Mouse (Mus musculus) CH12.LX (cell line): ENCODE data around the gene Casz1. TPM values are rescaled to one million over a fixed set of nuclear protein-coding genes. Genes with fewer than 3 reads are reported as not detected.

Experiments
- DNase-seq: peaks from one replicate; pipeline ENCODE4 v3.0.0-alpha.2; 2013; ENCODE audit errors: extremely low read depth
- H3K27ac ChIP-seq: 2 replicates; pipeline ENCODE4 v1.5.1; 2012; ENCODE audit warnings: low read depth, mild to moderate bottlenecking, control low read depth, moderate library complexity; ENCODE audit not compliant: insufficient read depth
- H3K27me3 ChIP-seq: replicated peaks from 2 replicates; pipeline ENCODE3; 2012; ENCODE audit warnings: inconsistent platforms
- H3K36me3 ChIP-seq, 2 experiments: replicated peaks in 1 of 2; 2 replicates each; pipeline versions ENCODE3 to v1.6.1; 2012; ENCODE audit warnings: inconsistent platforms in 1 of 2, low read length in 1 of 2, mild to moderate bottlenecking in 1 of 2, mixed read lengths in 1 of 2, moderate library complexity in 1 of 2; ENCODE audit not compliant: control insufficient read depth in 1 of 2, insufficient read depth in 1 of 2
- H3K4me1 ChIP-seq, 2 experiments: 2 replicates each; pipeline ENCODE4 v1.6.1; 2012; ENCODE audit warnings: inconsistent platforms in 1 of 2, moderate library complexity in 1 of 2; ENCODE audit not compliant: insufficient read depth in 2 of 2, control insufficient read depth in 1 of 2
- H3K4me2 ChIP-seq: 2 replicates; pipeline ENCODE4 v1.6.1; 2012; ENCODE audit warnings: low read depth, mild to moderate bottlenecking, control low read depth; ENCODE audit not compliant: poor library complexity, insufficient read depth, severe bottlenecking
- H3K4me3 ChIP-seq, 3 experiments: fragments of 150-350 bp in 1 of 3; sonication (generic) in 1 of 3; replicated peaks in 1 of 3; 2 replicates each; pipeline versions ENCODE3 to v1.5.1; 2011 to 2012; ENCODE audit warnings: low read depth in 2 of 3, low read length in 2 of 3, mild to moderate bottlenecking in 2 of 3, moderate library complexity in 2 of 3, control low read depth in 1 of 3, improper control_type of control experiment in 1 of 3, inconsistent platforms in 1 of 3, mixed read lengths in 1 of 3; ENCODE audit not compliant: poor library complexity in 1 of 3
- H3K79me2 ChIP-seq: replicated peaks from 2 replicates; pipeline ENCODE4 v1.6.1; 2012; ENCODE audit warnings: mild to moderate bottlenecking, moderate library complexity; ENCODE audit not compliant: control insufficient read depth, poor library complexity, insufficient read depth, severe bottlenecking; ENCODE audit errors: extremely low read depth
- H3K9ac ChIP-seq: 2 replicates; pipeline ENCODE4 v1.6.1; 2012; ENCODE audit warnings: low read depth, mild to moderate bottlenecking, control low read depth, moderate library complexity; ENCODE audit not compliant: insufficient read depth
- H3K9me3 ChIP-seq: replicated peaks from 2 replicates; pipeline ENCODE3; 2012; ENCODE audit warnings: low read length, inconsistent platforms, mixed read lengths
- BHLHE40 ChIP-seq: IDR thresholded peaks from 2 replicates; pipeline ENCODE4 v1.6.1; 2011; ENCODE audit warnings: mild to moderate bottlenecking, low read depth, low read length, improper control_type of control experiment
- CHD1 ChIP-seq: IDR thresholded peaks from 2 replicates; pipeline ENCODE4 v1.6.1; 2012; ENCODE audit warnings: low read depth, low read length, improper control_type of control experiment, inconsistent platforms
- ELF1 ChIP-seq: IDR thresholded peaks from 2 replicates; pipeline ENCODE4 v1.6.1; 2014; ENCODE audit warnings: low read depth, mild to moderate bottlenecking, inconsistent platforms, low read length, improper control_type of control experiment
- ETS1 ChIP-seq: conservative IDR thresholded peaks from 2 replicates; pipeline ENCODE4 v1.6.1; 2012; ENCODE audit warnings: low read depth, mild to moderate bottlenecking, inconsistent platforms, low read length, improper control_type of control experiment, moderate library complexity
- GABPA ChIP-seq: IDR thresholded peaks from 2 replicates; pipeline ENCODE4 v1.6.1; 2012; ENCODE audit warnings: low read depth, low read length, improper control_type of control experiment, inconsistent platforms; ENCODE audit not compliant: insufficient replicate concordance
- IRF4 ChIP-seq: IDR thresholded peaks from 2 replicates; pipeline ENCODE4 v1.6.1; 2014; ENCODE audit warnings: low read depth, mild to moderate bottlenecking, inconsistent platforms, low read length, improper control_type of control experiment
- JUN ChIP-seq: IDR thresholded peaks from 2 replicates; pipeline ENCODE4 v1.6.1; 2011; ENCODE audit warnings: low read depth, mild to moderate bottlenecking, low read length, improper control_type of control experiment, moderate library complexity; ENCODE audit not compliant: insufficient read depth
- KAT2A ChIP-seq: IDR thresholded peaks from 2 replicates; pipeline ENCODE4 v1.6.1; 2012; ENCODE audit warnings: low read length, improper control_type of control experiment, inconsistent platforms; ENCODE audit not compliant: insufficient replicate concordance
- MAFK ChIP-seq: IDR thresholded peaks from 2 replicates; pipeline ENCODE4 v1.6.1; 2011; ENCODE audit warnings: low read length, improper control_type of control experiment; ENCODE audit not compliant: insufficient replicate concordance
- MAX ChIP-seq: IDR thresholded peaks from 2 replicates; pipeline ENCODE4 v1.6.1; 2011; ENCODE audit warnings: low read length, improper control_type of control experiment
- MEF2A ChIP-seq: IDR thresholded peaks from 2 replicates; pipeline ENCODE4 v1.6.1; 2014; ENCODE audit warnings: low read depth, mild to moderate bottlenecking, inconsistent platforms, low read length, improper control_type of control experiment, borderline replicate concordance
- MXI1 ChIP-seq: IDR thresholded peaks from 2 replicates; pipeline ENCODE4 v1.6.1; 2011; ENCODE audit warnings: mild to moderate bottlenecking, low read depth, low read length, improper control_type of control experiment
- MYC ChIP-seq: IDR thresholded peaks from 2 replicates; pipeline ENCODE4 v1.6.1; 2011; ENCODE audit warnings: low read depth, mild to moderate bottlenecking, improper control_type of control experiment, low read length
- NELFE ChIP-seq: IDR thresholded peaks from 2 replicates; pipeline ENCODE4 v1.6.1; 2011; ENCODE audit warnings: low read depth, low read length, improper control_type of control experiment
- POLR2AphosphoS2 ChIP-seq: IDR thresholded peaks from 2 replicates; pipeline ENCODE4 v1.6.1; 2011; ENCODE audit warnings: low read depth, low read length, improper control_type of control experiment
- UBTF ChIP-seq: IDR thresholded peaks from 2 replicates; pipeline ENCODE4 v1.6.1; 2012; ENCODE audit warnings: low read depth, mild to moderate bottlenecking, inconsistent platforms, low read length, improper control_type of control experiment, moderate library complexity
- USF1 ChIP-seq: IDR thresholded peaks from 2 replicates; pipeline ENCODE4 v1.6.1; 2014; ENCODE audit warnings: low read depth, mild to moderate bottlenecking, inconsistent platforms, low read length, improper control_type of control experiment
- ZC3H11A ChIP-seq: IDR thresholded peaks from 2 replicates; pipeline ENCODE4 v1.6.1; 2012; ENCODE audit warnings: low read depth, mild to moderate bottlenecking, inconsistent platforms, low read length, improper control_type of control experiment
- ZMIZ1 ChIP-seq: IDR thresholded peaks from 2 replicates; pipeline ENCODE4 v1.6.1; 2012; ENCODE audit warnings: low read depth, mild to moderate bottlenecking, inconsistent platforms, low read length, improper control_type of control experiment
- ZNF384 ChIP-seq: IDR thresholded peaks from 2 replicates; pipeline ENCODE4 v1.6.1; 2012; ENCODE audit warnings: low read depth, low read length, improper control_type of control experiment, inconsistent platforms
- dilution Hi-C: fragments of 300-500 bp; cut with MboI; formaldehyde crosslinking; loops from 2 replicates; pipeline ENCODE4 v1.14.3; 2020; ENCODE audit warnings: low sequenced_read_pairs; ENCODE audit not compliant: extremely low pct_unique_long_range_greater_than_20kb, extremely low pct_ligation_motif_present
- in situ Hi-C: fragments of 300-500 bp; cut with MboI; formaldehyde crosslinking; loops from 3 replicates; pipeline ENCODE4 v1.14.3; 2019; ENCODE audit warnings: low sequenced_read_pairs, low pct_ligation_motif_present, low pct_unique_long_range_greater_than_20kb, mixed read lengths
- polyA plus RNA-seq: library from polyadenylated mRNA; unstranded; fragments of >175 nt; gene quantifications from 2 replicates; pipeline ENCODE4 v1.2.1, GENCODE M21; 2012; ENCODE audit warnings: low read depth; ENCODE audit not compliant: insufficient read length
- total RNA-seq, 2 experiments: library from RNA; depleted of rRNA; stranded (reverse); fragments of 300-350 nt in 1 of 2; fragments of >200 nt in 1 of 2; gene quantifications; 2 replicates each; pipeline ENCODE4 v1.2.3; 2012 to 2014

Casz1 gene
- total and polyA plus RNA-seq, 3 experiments, result 0.12 to 0.36 (median 0.17) TPM

- DNase-seq, result no peak
- Histone ChIP-seq H3K27me3 (peaks cover 72% of the 10 kb centered on the region), H3K9me3 (no peaks in the 10 kb centered on the region), H3K27ac (no peak overlapping the region), H3K4me1 (no peaks in the 10 kb centered on the region), H3K4me2 (no peak overlapping the region), H3K36me3 (no peaks in the 10 kb centered on the region), H3K4me3 (no peak overlapping the region), H3K79me2 (no peaks in the 10 kb centered on the region), H3K9ac (no peak overlapping the region)
- dilution Hi-C loops (no loop called here), in situ Hi-C loops (no loop called here)
- TF ChIP-seq MEF2A (no peak), BHLHE40 (no peak), UBTF (no peak), USF1 (no peak), MAFK (no peak), JUN (no peak), GABPA (no peak), MXI1 (no peak), IRF4 (no peak), POLR2AphosphoS2 (no peak), NELFE (no peak), MAX (no peak), KAT2A (no peak), ZMIZ1 (no peak), MYC (no peak)
Observed at GRCm38 (mm10) chr4:148858194-148858593, 54.0 kb downstream of the Casz1 start.

- no peak overlapping the region for H3K4me3 ChIP-seq
- TF ChIP-seq ZNF384 (no peak), CHD1 (no peak), ZC3H11A (no peak), ETS1 (no peak), ELF1 (no peak)
- no peaks in the 10 kb centered on the region for H3K9me3 ChIP-seq
- H3K27ac ChIP-seq, result no peak overlapping the region
- H3K4me1 ChIP-seq, result no peaks in the 10 kb centered on the region
- dilution Hi-C loops (no loop called here), in situ Hi-C loops (no loop called here)
- no peaks in the 10 kb centered on the region for H3K79me2 ChIP-seq
- H3K9ac ChIP-seq, result no peak overlapping the region
- peaks cover 73% of the 10 kb centered on the region for H3K27me3 ChIP-seq
- no peak for DNase-seq
- H3K36me3 ChIP-seq, result no peaks in the 10 kb centered on the region
- H3K4me2 ChIP-seq, result no peak overlapping the region
Observed at GRCm38 (mm10) chr4:148859415-148859814, 55.2 kb downstream of the Casz1 start.
